Mouse (Mus musculus): Measurements from ENCODE around the gene Gm29609. TPM values are rescaled to one million over a fixed set of nuclear protein-coding genes. Genes with fewer than 3 reads are reported as not detected.
"Not testable (repeated sequence)": the region's sequence is repeated elsewhere in the genome, so short reads cannot be mapped to it uniquely, and the experiment has no call there.

Gene Gm29609
- 1.3 and 3.6 TPM in 2 replicates for polyA plus RNA-seq (2016; fragmentation: Nextera tagmentation; extraction: Ambion mirVana)

GRCm38 (mm10) chr5:31179766-31180630 is at the start of gene Gm29609, which contains the start of gene Gtf3c2:
TSS of gene Gm29609 (minus strand) at chr5:31179911.
TSS of gene Gtf3c2 (minus strand) at chr5:31180144.
- Histone ChIP-seq H3K4me2 (replicated peaks) (peak within 1 kb of the TSS; percentile 97), H3K27me3 (no peaks in the 10 kb centered on the region), H3K4me3 (peak within 1 kb of the TSS; percentile 61), H3K27ac (replicated peaks) (peak within 1 kb of the TSS; percentile 98), H3K36me3 (0 out of 2 replicates have a peak, but pooled peaks cover 5% of the 10 kb centered on the region), H3K4me1 (peaks cover 15% of the 10 kb centered on the region), H3K9me3 (no peaks in the 10 kb centered on the region), H3K9ac (replicated peaks) (peak within 1 kb of the TSS; percentile 75)
- under 1% methylated on average over 59 of the region's 59 CpGs for WGBS
- ATAC-seq (ENCODE audit: low FRiP score, low read depth): peak; percentile 97

- Histone ChIP-seq H3K4me2 (replicated peaks) (no peak overlapping the region), H3K27ac (replicated peaks) (no peak overlapping the region), H3K4me3 (no peak overlapping the region), H3K4me1 (peaks cover 2% of the 10 kb centered on the region; the same call in 1 of the 2 replicates), H3K9me3 (no peaks in the 10 kb centered on the region), H3K36me3 (no peaks in the 10 kb centered on the region), H3K9ac (replicated peaks) (no peak overlapping the region), H3K27me3 (no peaks in the 10 kb centered on the region)
- WGBS: 71% methylated on average over 1 of the region's 1 CpGs
- no peak for ATAC-seq (ENCODE audit: low FRiP score, low read depth)
Measured at GRCm38 (mm10) chr5:31226641-31227040, 46.9 kb upstream of the Gm29609 start.

GRCm38 (mm10) chr5:31222696-31223095 is 43.0 kb upstream of the Gm29609 start:
- Histone ChIP-seq H3K27me3 (no peaks in the 10 kb centered on the region), H3K9ac (replicated peaks) (no peak overlapping the region), H3K27ac (replicated peaks) (no peak overlapping the region), H3K4me3 (no peak overlapping the region), H3K36me3 (no peaks in the 10 kb centered on the region), H3K4me2 (replicated peaks) (no peak overlapping the region), H3K9me3 (no peaks in the 10 kb centered on the region), H3K4me1 (peaks cover 16% of the 10 kb centered on the region)
- 95% methylated on average over 9 of the region's 9 CpGs for WGBS
- no peak for ATAC-seq (ENCODE audit: low FRiP score, low read depth)

- H3K27ac ChIP-seq (replicated peaks): peak overlapping the region; percentile 95
- H3K9me3 ChIP-seq: no peaks in the 10 kb centered on the region
- peak overlapping the region; percentile 97 for H3K4me3 ChIP-seq
- H3K9ac ChIP-seq (replicated peaks): peak overlapping the region; percentile 92
- no peaks in the 10 kb centered on the region for H3K27me3 ChIP-seq
- H3K4me2 ChIP-seq (replicated peaks): peak overlapping the region; percentile 83
- no peaks in the 10 kb centered on the region for H3K36me3 ChIP-seq
- no peak for ATAC-seq (ENCODE audit: low FRiP score, low read depth)
- WGBS: 11% methylated on average over 11 of the region's 11 CpGs
- peaks cover 16% of the 10 kb centered on the region for H3K4me1 ChIP-seq
Measured at GRCm38 (mm10) chr5:31221304-31221945, 41.7 kb upstream of the Gm29609 start.

- H3K36me3 ChIP-seq: no peaks in the 10 kb centered on the region
- H3K4me1 ChIP-seq: peaks cover 16% of the 10 kb centered on the region
- peak within 1 kb of the TSS; percentile 97 for H3K4me3 ChIP-seq
- H3K4me2 ChIP-seq (replicated peaks): peak within 1 kb of the TSS; percentile 83
- ATAC-seq (ENCODE audit: low FRiP score, low read depth): peak; percentile 94
- WGBS: under 1% methylated on average over 59 of the region's 70 CpGs
- H3K9me3 ChIP-seq: no peaks in the 10 kb centered on the region
- H3K9ac ChIP-seq (replicated peaks): peak within 1 kb of the TSS; percentile 92
- H3K27ac ChIP-seq (replicated peaks): peak within 1 kb of the TSS; percentile 95
- no peaks in the 10 kb centered on the region for H3K27me3 ChIP-seq
Measured at GRCm38 (mm10) chr5:31220448-31221303, 41.0 kb upstream of the Gm29609 start, which contains the start of gene Ppm1g. TSS of gene Ppm1g (minus strand) at chr5:31220687.

- H3K9ac ChIP-seq (replicated peaks): peak overlapping the region; percentile 92
- H3K36me3 ChIP-seq: no peaks in the 10 kb centered on the region
- peak overlapping the region; percentile 95 for H3K27ac ChIP-seq (replicated peaks)
- whole genome bisulfite sequencing: under 1% methylated on average over 40 of the region's 40 CpGs
- H3K4me1 ChIP-seq: peaks cover 16% of the 10 kb centered on the region
- ATAC-seq (ENCODE audit: low FRiP score, low read depth): no peak; the same call in none of the 2 replicates
- no peaks in the 10 kb centered on the region for H3K27me3 ChIP-seq
- no peaks in the 10 kb centered on the region for H3K9me3 ChIP-seq
- peak overlapping the region; percentile 83 for H3K4me2 ChIP-seq (replicated peaks)
- H3K4me3 ChIP-seq: peak overlapping the region; percentile 97
Measured at GRCm38 (mm10) chr5:31219911-31220447, 40.3 kb upstream of the Gm29609 start.

GRCm38 (mm10) chr5:31219474-31219873 is 39.8 kb upstream of the Gm29609 start:
- Histone ChIP-seq H3K4me2 (replicated peaks) (peak overlapping the region; percentile 83), H3K27me3 (no peaks in the 10 kb centered on the region), H3K36me3 (no peaks in the 10 kb centered on the region), H3K4me3 (peak overlapping the region; percentile 97), H3K27ac (replicated peaks) (peak overlapping the region; percentile 95), H3K9ac (replicated peaks) (peak overlapping the region; percentile 92), H3K4me1 (peaks cover 16% of the 10 kb centered on the region), H3K9me3 (no peaks in the 10 kb centered on the region)
- 2% methylated on average over 11 of the region's 11 CpGs for WGBS
- ATAC-seq (ENCODE audit: low FRiP score, low read depth): no peak

GRCm38 (mm10) chr5:31219070-31219469 is 39.4 kb upstream of the Gm29609 start:
- Histone ChIP-seq H3K27me3 (no peaks in the 10 kb centered on the region), H3K27ac (replicated peaks) (no peak overlapping the region), H3K4me1 (peaks cover 16% of the 10 kb centered on the region), H3K4me3 (peak overlapping the region; percentile 97), H3K36me3 (no peaks in the 10 kb centered on the region), H3K9ac (replicated peaks) (no peak overlapping the region), H3K4me2 (replicated peaks) (peak overlapping the region; percentile 83), H3K9me3 (no peaks in the 10 kb centered on the region)
- 2% methylated on average over 2 of the region's 2 CpGs for WGBS
- no peak for ATAC-seq (ENCODE audit: low FRiP score, low read depth)

- no peaks in the 10 kb centered on the region for H3K36me3 ChIP-seq
- no peak overlapping the region for H3K4me3 ChIP-seq
- H3K27me3 ChIP-seq: no peaks in the 10 kb centered on the region
- no peak overlapping the region for H3K4me2 ChIP-seq (replicated peaks)
- H3K4me1 ChIP-seq: peaks cover 16% of the 10 kb centered on the region
- H3K27ac ChIP-seq (replicated peaks): no peak overlapping the region
- 72% methylated on average over 7 of the region's 7 CpGs for WGBS
- H3K9ac ChIP-seq (replicated peaks): no peak overlapping the region
- no peaks in the 10 kb centered on the region for H3K9me3 ChIP-seq
- ATAC-seq (ENCODE audit: low FRiP score, low read depth): no peak
Measured at GRCm38 (mm10) chr5:31218294-31218693, 38.6 kb upstream of the Gm29609 start.

GRCm38 (mm10) chr5:31216554-31216953 is 36.8 kb upstream of the Gm29609 start:
- H3K27ac ChIP-seq (replicated peaks); H3K4me3 ChIP-seq; ATAC-seq (ENCODE audit: low FRiP score, low read depth); H3K9ac ChIP-seq (replicated peaks); H3K4me2 ChIP-seq (replicated peaks); H3K27me3 ChIP-seq; H3K9me3 ChIP-seq; H3K36me3 ChIP-seq: not testable (repeated sequence)
- H3K4me1 ChIP-seq: peaks cover 14% of the 10 kb centered on the region
- 95% methylated on average over 6 of the region's 6 CpGs for WGBS

GRCm38 (mm10) chr5:31204421-31204820 is 24.7 kb upstream of the Gm29609 start:
- Histone ChIP-seq H3K9me3 (peaks cover 5% of the 10 kb centered on the region), H3K36me3 (peaks cover 67% of the 10 kb centered on the region), H3K9ac (replicated peaks) (no peak overlapping the region), H3K4me2 (replicated peaks) (no peak overlapping the region), H3K4me3 (no peak overlapping the region), H3K27me3 (no peaks in the 10 kb centered on the region), H3K4me1 (peaks cover 20% of the 10 kb centered on the region), H3K27ac (replicated peaks) (no peak overlapping the region)
- ATAC-seq (ENCODE audit: low FRiP score, low read depth): no peak
- 96% methylated on average over 6 of the region's 6 CpGs for WGBS
